Mouse (Mus musculus): ENCODE results near the gene Ect2l. TPM values are rescaled to one million over a fixed set of nuclear protein-coding genes. Genes with fewer than 3 reads are reported as not detected.

The Ect2l gene
- polyA plus RNA-seq, 1 experiment from 2014 or later = 0.39 TPM

DNA sequence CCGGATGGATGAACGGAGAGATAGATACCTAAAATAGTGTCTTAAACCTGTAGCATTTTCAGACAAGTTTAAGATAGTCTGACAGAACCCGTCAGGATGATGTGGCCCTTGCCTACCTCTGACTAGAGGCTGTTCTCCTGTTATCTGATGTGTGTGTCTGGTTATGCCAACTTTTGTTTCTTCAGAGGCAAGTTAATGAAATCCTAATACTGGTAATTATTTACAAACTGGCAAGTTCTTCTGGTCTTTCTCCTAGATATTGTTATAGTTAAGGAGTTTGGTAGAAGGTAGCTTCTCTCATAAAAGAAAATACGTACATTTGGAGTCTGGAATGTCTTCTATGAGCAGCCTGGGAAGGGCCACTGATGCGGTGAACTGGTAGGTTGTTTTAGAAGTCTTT, 80.4 kb downstream of the Ect2l start:
- H3K27ac ChIP-seq (replicated peaks) = no peak overlapping the region
- H3K9ac ChIP-seq = no peak overlapping the region
- H3K4me2 ChIP-seq = no peak overlapping the region
- peaks cover 8% of the 10 kb centered on the region for H3K36me3 ChIP-seq
- H3K9me3 ChIP-seq = no peaks in the 10 kb centered on the region
- ATAC-seq (ENCODE audit: low FRiP score, low read depth) = no peak
- WGBS = 94% methylated on average over 5 of the region's 5 CpGs
- H3K27me3 ChIP-seq = no peaks in the 10 kb centered on the region
- no peak overlapping the region for H3K4me3 ChIP-seq
- no peaks in the 10 kb centered on the region for H3K4me1 ChIP-seq (replicated peaks)

DNA sequence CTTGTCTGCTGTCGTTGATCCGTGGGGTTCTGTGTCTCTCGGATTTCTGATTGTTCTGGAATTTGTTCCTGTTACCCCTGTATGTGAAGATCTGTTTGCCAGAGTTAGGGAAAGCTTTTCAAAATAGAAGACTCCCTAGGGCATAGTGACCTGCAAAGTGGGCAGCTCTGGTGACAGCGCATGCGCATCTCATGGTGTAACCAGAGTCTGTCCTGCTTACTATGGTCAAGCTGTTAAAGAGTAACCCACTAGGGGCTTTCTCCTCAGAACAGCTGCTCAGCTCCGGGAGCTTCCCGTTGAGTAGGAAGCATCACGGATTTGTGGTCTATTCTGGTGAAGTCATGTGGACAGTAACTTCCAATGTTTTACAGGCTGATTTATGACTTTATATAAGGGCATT, 92.4 kb downstream of the Ect2l start:
- Histone ChIP-seq H3K4me2 (no peak overlapping the region), H3K9me3 (no peaks in the 10 kb centered on the region), H3K36me3 (peaks cover 61% of the 10 kb centered on the region), H3K9ac (no peak overlapping the region), H3K4me3 (no peak overlapping the region), H3K27ac (replicated peaks) (no peak overlapping the region), H3K4me1 (replicated peaks) (no peaks in the 10 kb centered on the region), H3K27me3 (no peaks in the 10 kb centered on the region)
- WGBS = 58% methylated on average over 8 of the region's 8 CpGs
- no peak for ATAC-seq (ENCODE audit: low FRiP score, low read depth)

DNA sequence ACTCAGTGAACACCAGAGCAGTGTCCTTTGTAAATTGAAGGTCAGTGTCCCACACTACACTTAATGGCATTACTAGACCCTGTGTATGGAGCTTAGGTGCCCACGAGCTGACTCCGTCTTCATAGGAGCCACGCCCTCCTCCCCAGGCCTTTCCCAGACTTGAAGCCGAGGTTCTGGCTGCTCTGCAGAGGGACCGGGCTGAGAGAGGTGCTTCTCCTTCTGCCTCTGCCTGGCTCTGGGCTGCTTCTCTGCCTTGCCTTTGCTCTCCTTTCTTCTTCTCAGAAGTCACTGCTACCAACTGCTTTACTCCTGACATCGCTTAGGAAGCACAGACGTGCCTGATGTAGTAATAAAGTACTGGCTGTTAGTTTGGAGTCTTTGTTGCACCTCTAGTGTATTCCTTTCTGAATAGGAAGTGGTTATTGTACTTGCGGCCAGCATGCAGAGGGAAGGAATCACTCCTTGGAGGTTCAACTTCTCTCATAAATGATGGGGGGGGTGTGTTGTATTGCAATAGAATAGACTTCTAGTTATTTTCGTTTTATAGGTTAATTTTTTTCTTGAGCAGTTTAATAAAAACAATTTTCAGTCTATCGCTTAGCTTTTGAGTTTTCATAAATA, 97.1 kb downstream of the Ect2l start:
- Histone ChIP-seq H3K4me2 (no peak overlapping the region), H3K36me3 (peaks cover 21% of the 10 kb centered on the region), H3K4me3 (no peak overlapping the region), H3K27ac (replicated peaks) (no peak overlapping the region), H3K27me3 (no peaks in the 10 kb centered on the region), H3K4me1 (replicated peaks) (no peaks in the 10 kb centered on the region), H3K9ac (no peak overlapping the region), H3K9me3 (no peaks in the 10 kb centered on the region)
- ATAC-seq (ENCODE audit: low FRiP score, low read depth) = no peak
- WGBS = 82% methylated on average over 10 of the region's 10 CpGs

DNA sequence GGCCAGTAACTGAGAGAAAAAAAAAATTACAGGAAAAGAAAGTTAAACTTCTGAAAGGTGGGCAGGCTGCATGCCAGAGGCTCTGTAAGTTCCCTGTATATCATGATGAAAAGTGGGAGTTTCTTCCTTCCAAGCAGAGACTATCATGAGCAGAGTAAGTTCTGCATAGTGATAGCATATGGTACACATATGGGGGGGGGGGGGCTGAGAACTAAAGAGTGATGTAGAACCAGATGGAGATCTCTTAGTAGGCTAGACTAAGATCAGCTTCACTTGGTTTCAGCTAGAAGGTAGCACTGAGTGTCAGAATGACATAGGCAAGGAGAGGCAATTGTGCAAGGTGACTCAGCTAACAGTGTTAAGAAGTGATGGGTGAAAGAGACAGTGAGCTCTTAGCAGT, 99.8 kb downstream of the Ect2l start:
- no peak overlapping the region for H3K4me2 ChIP-seq
- no peak for ATAC-seq (ENCODE audit: low FRiP score, low read depth)
- H3K4me3 ChIP-seq = no peak overlapping the region
- no peak overlapping the region for H3K9ac ChIP-seq
- no peak overlapping the region for H3K27ac ChIP-seq (replicated peaks)
- no peaks in the 10 kb centered on the region for H3K4me1 ChIP-seq (replicated peaks)
- no peaks in the 10 kb centered on the region for H3K27me3 ChIP-seq
- no peaks in the 10 kb centered on the region for H3K9me3 ChIP-seq
- H3K36me3 ChIP-seq = peaks cover 13% of the 10 kb centered on the region

DNA sequence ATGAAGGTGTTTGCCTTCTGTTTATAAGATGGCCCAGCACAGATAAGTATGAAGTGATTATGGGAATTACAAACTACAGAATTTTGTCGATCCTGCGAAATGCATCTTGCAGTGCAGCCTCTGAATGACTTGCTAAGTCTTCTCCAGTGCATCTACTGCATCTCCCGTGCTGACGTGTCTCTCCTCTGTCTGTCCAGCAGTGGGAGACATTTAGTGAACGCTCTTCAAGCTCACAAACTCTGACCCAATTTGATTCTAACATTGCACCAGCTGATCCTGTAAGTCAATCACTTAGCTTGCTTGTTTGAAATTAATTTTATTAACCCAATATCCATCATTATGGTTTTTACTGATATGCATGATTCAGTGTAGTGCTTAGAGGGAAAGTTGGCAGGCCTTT, 103.2 kb downstream of the Ect2l start:
- no peak overlapping the region for H3K4me2 ChIP-seq
- no peak for ATAC-seq (ENCODE audit: low FRiP score, low read depth)
- no peaks in the 10 kb centered on the region for H3K9me3 ChIP-seq
- H3K27ac ChIP-seq (replicated peaks) = no peak overlapping the region
- 74% methylated on average over 5 of the region's 5 CpGs for WGBS
- no peaks in the 10 kb centered on the region for H3K4me1 ChIP-seq (replicated peaks)
- H3K9ac ChIP-seq = no peak overlapping the region
- no peak overlapping the region for H3K4me3 ChIP-seq
- peaks cover 11% of the 10 kb centered on the region for H3K36me3 ChIP-seq
- H3K27me3 ChIP-seq = no peaks in the 10 kb centered on the region

DNA sequence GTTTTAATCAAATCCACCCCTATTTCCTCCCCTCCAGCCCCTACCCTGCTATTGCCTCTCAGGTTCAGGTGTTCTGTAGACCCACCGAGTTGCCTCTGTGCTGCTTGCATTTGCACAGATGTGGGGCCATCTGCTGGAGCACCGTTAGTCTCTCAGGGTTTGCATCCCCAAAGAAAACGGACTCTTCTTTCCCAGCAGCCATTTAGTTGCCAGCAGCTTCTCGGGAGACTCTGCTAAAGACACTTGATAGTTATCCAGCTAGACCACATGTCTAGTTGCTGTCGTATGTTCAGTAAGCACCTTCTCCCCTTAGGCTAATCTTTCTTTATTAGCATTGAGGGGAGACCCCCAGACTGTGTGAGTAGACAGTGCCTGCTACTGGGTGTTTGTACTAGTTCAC, 108.5 kb downstream of the Ect2l start:
- no peak overlapping the region for H3K4me2 ChIP-seq
- peaks cover 23% of the 10 kb centered on the region for H3K36me3 ChIP-seq
- ATAC-seq (ENCODE audit: low FRiP score, low read depth) = no peak
- no peaks in the 10 kb centered on the region for H3K9me3 ChIP-seq
- no peaks in the 10 kb centered on the region for H3K27me3 ChIP-seq
- no peak overlapping the region for H3K4me3 ChIP-seq
- WGBS = 57% methylated on average over 5 of the region's 5 CpGs
- H3K27ac ChIP-seq (replicated peaks) = no peak overlapping the region
- H3K4me1 ChIP-seq (replicated peaks) = no peaks in the 10 kb centered on the region
- H3K9ac ChIP-seq = no peak overlapping the region

DNA sequence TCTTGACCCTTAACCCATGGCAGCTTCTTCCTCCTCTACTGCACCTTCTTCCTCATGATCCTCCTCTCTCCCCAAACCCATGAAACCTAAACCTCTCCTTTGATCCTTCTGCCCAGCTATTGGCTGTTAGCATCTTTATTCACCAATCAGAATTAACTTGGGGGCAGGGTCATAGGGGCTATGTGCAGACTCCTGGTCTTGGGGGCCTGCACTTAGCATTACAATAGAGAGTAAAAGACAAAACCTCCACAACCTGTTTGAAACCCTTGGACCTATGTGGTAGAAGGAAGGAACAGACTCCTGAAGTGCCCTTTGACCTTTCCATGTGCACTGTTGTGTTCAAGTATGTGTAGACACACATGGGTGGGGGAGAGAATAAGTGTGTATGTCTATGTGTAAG, 120.0 kb downstream of the Ect2l start:
- H3K36me3 ChIP-seq = peaks cover 28% of the 10 kb centered on the region
- H3K9ac ChIP-seq = no peak overlapping the region
- H3K4me1 ChIP-seq (replicated peaks) = no peaks in the 10 kb centered on the region
- no peak for ATAC-seq (ENCODE audit: low FRiP score, low read depth)
- H3K4me2 ChIP-seq = no peak overlapping the region
- no peaks in the 10 kb centered on the region for H3K27me3 ChIP-seq
- peaks cover 4% of the 10 kb centered on the region; the same call in 1 of the 2 replicates for H3K9me3 ChIP-seq
- no peak overlapping the region for H3K4me3 ChIP-seq
- H3K27ac ChIP-seq (replicated peaks) = no peak overlapping the region

DNA sequence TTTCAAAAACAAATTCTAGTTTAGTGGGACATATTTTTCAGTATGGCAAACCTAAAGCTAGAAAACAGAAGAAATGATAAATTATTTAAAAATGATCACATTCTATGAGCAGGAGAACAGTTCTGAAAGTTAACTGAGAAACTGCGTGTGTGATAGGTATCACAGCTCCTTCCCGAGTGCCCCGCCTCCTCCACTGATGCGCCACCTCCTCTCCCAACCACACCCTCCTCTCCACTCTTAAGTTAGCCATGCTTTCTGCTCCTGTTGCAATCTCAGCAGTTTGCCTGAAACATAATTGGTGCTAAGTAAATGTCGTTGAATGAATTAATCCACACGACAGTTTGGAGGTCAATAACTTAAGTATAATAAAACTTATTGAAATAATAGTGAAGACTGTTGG, 127.9 kb downstream of the Ect2l start:
- no peak overlapping the region for H3K27ac ChIP-seq (replicated peaks)
- H3K4me3 ChIP-seq = no peak overlapping the region
- peaks cover 6% of the 10 kb centered on the region for H3K4me1 ChIP-seq (replicated peaks)
- H3K9me3 ChIP-seq = peaks cover 4% of the 10 kb centered on the region; the same call in 1 of the 2 replicates
- no peak overlapping the region for H3K9ac ChIP-seq
- H3K27me3 ChIP-seq = no peaks in the 10 kb centered on the region
- no peak overlapping the region for H3K4me2 ChIP-seq
- no peak for ATAC-seq (ENCODE audit: low FRiP score, low read depth)
- no peaks in the 10 kb centered on the region for H3K36me3 ChIP-seq
- WGBS = 96% methylated on average over 6 of the region's 6 CpGs

DNA sequence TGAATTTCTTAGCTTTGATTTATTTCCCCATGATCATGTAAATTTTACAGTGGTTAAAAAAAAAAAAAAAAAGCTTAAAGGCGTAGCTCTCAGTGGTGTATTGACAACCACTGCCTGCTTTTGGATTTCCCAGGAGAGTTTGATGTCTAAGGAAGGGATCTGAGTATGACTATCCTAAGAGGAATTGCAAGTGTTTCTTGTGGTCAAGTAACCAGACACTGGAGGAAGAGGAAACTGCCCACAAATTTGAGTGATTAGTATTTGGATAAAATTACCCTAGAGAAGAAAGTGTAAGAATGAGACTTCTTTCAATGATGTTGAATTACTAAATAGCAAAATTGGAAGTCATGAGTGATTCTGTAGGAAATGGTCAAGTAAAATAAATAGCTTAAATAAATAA, 129.2 kb downstream of the Ect2l start:
- Histone ChIP-seq H3K36me3 (no peaks in the 10 kb centered on the region), H3K4me1 (replicated peaks) (peaks cover 6% of the 10 kb centered on the region), H3K4me3 (no peak overlapping the region), H3K9ac (no peak overlapping the region), H3K27me3 (no peaks in the 10 kb centered on the region), H3K27ac (replicated peaks) (no peak overlapping the region), H3K4me2 (no peak overlapping the region), H3K9me3 (peaks cover 4% of the 10 kb centered on the region; the same call in 1 of the 2 replicates)
- no peak for ATAC-seq (ENCODE audit: low FRiP score, low read depth)
- 85% methylated on average over 1 of the region's 1 CpGs for WGBS

Other genes starting within 250 kb of the Ect2l start
- gene Abracl, start 187.6 kb downstream of the Ect2l start, polyA plus RNA-seq (2015; fragmentation: Nextera tagmentation; extraction: Ambion mirVana) = 59.6 and 62.0 TPM in 2 replicates
- 29.9 and 31.5 TPM in 2 replicates for gene Reps1, start 155.0 kb downstream of the Ect2l start, polyA plus RNA-seq (2015; fragmentation: Nextera tagmentation; extraction: Ambion mirVana)
- gene Ccdc28a, start 24.1 kb upstream of the Ect2l start, polyA plus RNA-seq (2015; fragmentation: Nextera tagmentation; extraction: Ambion mirVana) = 6.6 and 7.6 TPM in 2 replicates
- gene Nhsl1, start 108.1 kb upstream of the Ect2l start, polyA plus RNA-seq (2015; fragmentation: Nextera tagmentation; extraction: Ambion mirVana) = 15.0 and 15.6 TPM in 2 replicates

Measured in hindbrain, embryonic 15.5 days (tissue).